Mouse (Mus musculus): ENCODE measurements around the gene Dnase1l1. TPM values are rescaled to one million over a fixed set of nuclear protein-coding genes. Genes with fewer than 3 reads are reported as not detected.

Dnase1l1 gene
- polyA plus RNA-seq, 1 experiment from 2014 or later: 11.6 TPM

GRCm38 (mm10) chrX:74293431-74293830 is 11.3 kb upstream of the Dnase1l1 start:
- WGBS: 77% methylated on average over 4 of the region's 4 CpGs
- H3K27me3 ChIP-seq: no peaks in the 10 kb centered on the region

DNA sequence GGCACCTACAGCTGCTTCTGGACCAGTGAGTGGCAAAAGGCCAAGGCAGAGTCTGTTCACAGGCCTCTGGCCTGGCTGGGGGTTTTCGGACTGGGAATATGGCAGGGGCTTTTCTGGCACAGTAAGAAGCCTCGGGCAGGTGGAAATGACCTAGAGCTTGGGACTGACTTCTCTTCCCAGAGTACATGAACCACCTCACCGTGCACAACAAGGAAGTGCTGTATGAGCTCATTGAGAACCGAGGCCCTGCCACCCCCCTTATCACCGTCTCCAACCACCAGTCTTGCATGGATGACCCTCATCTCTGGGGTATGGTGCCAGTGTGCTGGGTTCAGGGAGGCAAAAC is 928 bp upstream of the Dnase1l1 start:
- Histone ChIP-seq H3K4me2 (peak overlapping the region; percentile 69), H3K9ac (replicated peaks) (peak overlapping the region; percentile 73), H3K9me3 (no peaks in the 10 kb centered on the region), H3K4me1 (replicated peaks) (peaks cover 10% of the 10 kb centered on the region; the same call in 1 of the 2 replicates), H3K36me3 (0 out of 2 replicates have a peak, but pooled peaks cover under 1% of the 10 kb centered on the region), H3K27ac (peak overlapping the region; percentile 84; the same call in 1 of the 2 replicates), H3K4me3 (replicated peaks) (peak overlapping the region; percentile 60), H3K27me3 (peaks cover 17% of the 10 kb centered on the region)
- peak; percentile 7; the same call in 1 of the 2 replicates for ATAC-seq (ENCODE audit: insufficient number of reproducible peaks, insufficient read depth, low FRiP score, low TSS enrichment, low read depth)
- WGBS: 32% methylated on average over 5 of the region's 5 CpGs

More at GRCm38 (mm10) chrX:74293431-74293830, 11.3 kb upstream of the Dnase1l1 start:
- Histone ChIP-seq H3K36me3 (peaks cover 18% of the 10 kb centered on the region), H3K9me3 (no peaks in the 10 kb centered on the region), H3K27ac (no peak overlapping the region), H3K4me3 (replicated peaks) (no peak overlapping the region), H3K9ac (replicated peaks) (no peak overlapping the region), H3K4me1 (replicated peaks) (no peaks in the 10 kb centered on the region), H3K4me2 (no peak overlapping the region)
- no peak for ATAC-seq (ENCODE audit: insufficient number of reproducible peaks, insufficient read depth, low FRiP score, low TSS enrichment, low read depth)

GRCm38 (mm10) chrX:74282395-74283091 is 406 bp upstream of the Dnase1l1 start:
- Histone ChIP-seq H3K36me3 (no peaks in the 10 kb centered on the region), H3K4me3 (replicated peaks) (peak overlapping the region; percentile 60), H3K4me2 (peak overlapping the region; percentile 69), H3K27ac (peak overlapping the region; percentile 84), H3K9me3 (no peaks in the 10 kb centered on the region), H3K9ac (replicated peaks) (peak overlapping the region; percentile 73), H3K27me3 (peaks cover 17% of the 10 kb centered on the region), H3K4me1 (replicated peaks) (peaks cover 10% of the 10 kb centered on the region; the same call in 1 of the 2 replicates)
- ATAC-seq (ENCODE audit: insufficient number of reproducible peaks, insufficient read depth, low FRiP score, low TSS enrichment, low read depth): peak; percentile 63
- 19% methylated on average over 39 of the region's 39 CpGs for WGBS

- Histone ChIP-seq H3K36me3 (no peaks in the 10 kb centered on the region), H3K27ac (peak overlapping the region; percentile 84), H3K9me3 (no peaks in the 10 kb centered on the region), H3K4me1 (replicated peaks) (peaks cover 10% of the 10 kb centered on the region; the same call in 1 of the 2 replicates), H3K9ac (replicated peaks) (peak overlapping the region; percentile 55), H3K27me3 (peaks cover 17% of the 10 kb centered on the region), H3K4me2 (peak overlapping the region; percentile 69), H3K4me3 (replicated peaks) (peak overlapping the region; percentile 60)
- no peak for ATAC-seq (ENCODE audit: insufficient number of reproducible peaks, insufficient read depth, low FRiP score, low TSS enrichment, low read depth)
- 24% methylated on average over 14 of the region's 14 CpGs for WGBS
Observed at GRCm38 (mm10) chrX:74281041-74281731, 951 bp downstream of the Dnase1l1 start.

DNA sequence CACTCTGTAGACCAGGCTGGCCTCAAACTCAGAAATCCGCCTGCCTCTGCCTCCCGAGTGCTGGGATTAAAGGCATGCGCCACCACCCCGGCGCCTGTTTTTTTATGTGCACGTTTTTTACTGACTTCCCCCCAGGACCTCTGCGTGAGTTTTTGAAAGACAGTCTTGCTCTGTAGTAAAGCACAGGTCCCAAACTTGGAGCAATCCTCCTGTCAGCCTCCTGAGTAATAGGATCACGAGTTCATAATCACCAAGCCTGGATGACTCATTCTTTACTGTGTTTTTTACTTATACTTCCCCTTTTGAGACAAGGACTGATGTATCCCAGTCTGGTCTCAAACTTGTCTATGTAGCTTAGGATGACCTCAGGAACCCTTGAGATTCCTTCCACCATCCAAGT is 4.2 kb downstream of the Dnase1l1 start:
- H3K4me3 ChIP-seq (replicated peaks): no peak overlapping the region
- H3K4me1 ChIP-seq (replicated peaks): 0 out of 2 replicates have a peak, but pooled peaks cover 3% of the 10 kb centered on the region
- no peak for ATAC-seq (ENCODE audit: insufficient number of reproducible peaks, insufficient read depth, low FRiP score, low TSS enrichment, low read depth)
- H3K27ac ChIP-seq: no peak overlapping the region
- H3K36me3 ChIP-seq: peaks cover 4% of the 10 kb centered on the region; the same call in 1 of the 2 replicates
- peaks cover 16% of the 10 kb centered on the region for H3K27me3 ChIP-seq
- no peaks in the 10 kb centered on the region for H3K9me3 ChIP-seq
- WGBS: 72% methylated on average over 8 of the region's 8 CpGs
- no peak overlapping the region for H3K9ac ChIP-seq (replicated peaks)
- H3K4me2 ChIP-seq: no peak overlapping the region

DNA sequence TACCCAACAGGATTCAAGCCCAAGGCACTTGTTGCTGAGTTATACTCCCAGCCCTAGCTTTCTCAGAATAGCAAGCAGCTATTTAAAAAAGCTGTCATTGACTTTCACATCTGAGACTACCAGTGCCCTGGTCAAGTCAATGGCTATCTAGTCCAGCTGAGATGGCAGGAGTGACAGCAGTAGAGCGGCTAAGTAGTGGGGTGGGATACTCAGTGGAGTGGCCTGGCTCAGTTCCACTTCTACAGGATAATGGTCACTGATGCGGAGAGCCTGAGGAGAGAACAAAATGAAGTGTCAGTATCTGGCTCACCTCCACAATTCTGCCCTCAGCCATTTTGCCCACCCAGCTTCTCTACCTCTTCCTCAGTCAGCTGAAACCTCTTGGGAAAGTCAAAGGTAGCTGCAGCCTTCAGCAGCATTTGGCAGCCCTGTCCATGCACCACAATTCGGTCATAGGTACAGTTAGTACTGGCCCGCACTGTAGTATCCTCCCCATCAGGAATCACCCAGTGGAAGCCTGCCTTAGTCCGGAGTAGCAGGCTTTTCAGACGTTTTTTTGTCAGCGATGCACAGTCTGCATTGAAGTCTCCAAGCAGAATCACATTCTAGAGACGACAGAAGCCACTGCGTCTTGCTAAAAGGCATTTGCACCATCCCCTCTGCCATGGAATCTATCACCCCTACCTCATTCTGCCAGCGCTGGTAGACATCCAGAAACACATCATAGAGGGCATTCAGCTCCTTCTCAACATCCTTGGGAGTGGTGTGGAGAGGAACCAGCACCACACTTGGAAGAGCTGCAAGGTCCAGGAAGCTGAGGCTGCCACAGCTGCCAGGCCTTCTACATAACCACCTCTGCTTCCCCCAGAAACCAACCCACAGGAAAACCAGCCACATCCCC is 8.5 kb downstream of the Dnase1l1 start:
- Histone ChIP-seq H3K4me3 (replicated peaks) (no peak overlapping the region), H3K27ac (peak overlapping the region; percentile 53; the same call in 1 of the 2 replicates), H3K27me3 (no peaks in the 10 kb centered on the region), H3K4me2 (no peak overlapping the region), H3K4me1 (replicated peaks) (0 out of 2 replicates have a peak, but pooled peaks cover 3% of the 10 kb centered on the region), H3K9ac (replicated peaks) (no peak overlapping the region), H3K36me3 (peaks cover 11% of the 10 kb centered on the region), H3K9me3 (no peaks in the 10 kb centered on the region)
- no peak for ATAC-seq (ENCODE audit: insufficient number of reproducible peaks, insufficient read depth, low FRiP score, low TSS enrichment, low read depth)
- WGBS: 29% methylated on average over 10 of the region's 10 CpGs

GRCm38 (mm10) chrX:74270902-74271551 is 11.1 kb downstream of the Dnase1l1 start:
- no peak for ATAC-seq (ENCODE audit: insufficient number of reproducible peaks, insufficient read depth, low FRiP score, low TSS enrichment, low read depth)
- Histone ChIP-seq H3K4me2 (peak overlapping the region; percentile 59), H3K9me3 (no peaks in the 10 kb centered on the region), H3K36me3 (peaks cover 11% of the 10 kb centered on the region), H3K27ac (peak overlapping the region; percentile 69), H3K27me3 (no peaks in the 10 kb centered on the region), H3K9ac (replicated peaks) (peak overlapping the region; percentile 79), H3K4me1 (replicated peaks) (0 out of 2 replicates have a peak, but pooled peaks cover 3% of the 10 kb centered on the region), H3K4me3 (replicated peaks) (peak overlapping the region; percentile 56)
- WGBS: 16% methylated on average over 27 of the region's 27 CpGs

DNA sequence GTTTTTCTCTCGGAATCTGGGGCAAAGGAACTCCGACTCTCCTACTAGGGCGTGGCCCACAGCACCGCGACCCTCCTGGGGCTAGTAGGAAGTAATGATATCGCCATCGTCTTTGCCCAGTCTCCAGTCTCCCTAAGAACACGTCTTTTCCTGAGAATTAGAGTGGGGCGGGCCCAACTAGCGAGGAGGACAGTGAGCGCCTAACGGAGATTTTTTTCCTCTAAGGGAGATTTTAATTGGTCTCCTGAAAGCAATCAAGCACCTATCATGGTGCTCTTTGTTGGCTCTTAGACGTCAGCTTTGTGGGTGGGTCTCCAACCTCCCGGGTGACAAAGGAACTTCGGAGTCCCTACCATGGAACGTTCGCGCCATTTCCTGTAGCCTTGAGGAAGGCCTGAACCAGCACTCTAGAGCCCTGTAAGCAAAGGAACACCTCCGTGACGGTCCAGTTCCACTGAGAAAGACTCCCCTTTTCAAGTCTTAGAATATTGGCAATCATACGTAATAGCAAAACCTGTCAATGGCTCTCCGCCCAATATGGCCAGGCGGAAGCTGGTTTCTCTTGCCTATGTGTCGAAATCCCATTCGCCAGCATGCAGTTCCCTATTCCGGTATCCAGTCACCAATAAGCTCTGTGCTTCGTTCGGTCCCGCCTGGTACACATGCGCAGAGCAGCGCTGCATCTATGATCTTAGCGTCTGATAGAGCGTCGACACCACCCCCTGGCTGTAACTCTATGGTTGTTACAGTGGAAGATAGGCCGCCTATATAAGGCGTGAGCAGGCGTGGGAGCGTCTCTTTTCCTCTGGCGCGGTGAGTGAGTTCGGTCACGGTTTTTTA is 11.9 kb downstream of the Dnase1l1 start, which contains the start of gene Rpl10:
Gene Rpl10 (plus strand): TSS at position 751 of the 840 bp plus-strand sequence.
- Histone ChIP-seq H3K4me1 (replicated peaks) (0 out of 2 replicates have a peak, but pooled peaks cover 3% of the 10 kb centered on the region), H3K9ac (replicated peaks) (peak within 1 kb of the TSS; percentile 79), H3K9me3 (no peaks in the 10 kb centered on the region), H3K4me3 (replicated peaks) (peak within 1 kb of the TSS; percentile 56), H3K36me3 (peaks cover 11% of the 10 kb centered on the region), H3K27me3 (no peaks in the 10 kb centered on the region), H3K27ac (peak within 1 kb of the TSS; percentile 95), H3K4me2 (peak within 1 kb of the TSS; percentile 59)
- WGBS: 13% methylated on average over 42 of the region's 42 CpGs
- peak; percentile 93 for ATAC-seq (ENCODE audit: insufficient number of reproducible peaks, insufficient read depth, low FRiP score, low TSS enrichment, low read depth)

GRCm38 (mm10) chrX:74269736-74270061 is 12.4 kb downstream of the Dnase1l1 start:
- peak overlapping the region; percentile 56 for H3K4me3 ChIP-seq (replicated peaks)
- H3K27ac ChIP-seq: peak overlapping the region; percentile 95
- WGBS: 23% methylated on average over 3 of the region's 3 CpGs
- H3K36me3 ChIP-seq: peaks cover 11% of the 10 kb centered on the region
- no peaks in the 10 kb centered on the region for H3K27me3 ChIP-seq
- H3K9ac ChIP-seq (replicated peaks): peak overlapping the region; percentile 42; the same call in 1 of the 2 replicates
- 0 out of 2 replicates have a peak, but pooled peaks cover 3% of the 10 kb centered on the region for H3K4me1 ChIP-seq (replicated peaks)
- peak overlapping the region; percentile 52 for H3K4me2 ChIP-seq
- no peak; the same call in 1 of the 2 replicates for ATAC-seq (ENCODE audit: insufficient number of reproducible peaks, insufficient read depth, low FRiP score, low TSS enrichment, low read depth)
- H3K9me3 ChIP-seq: no peaks in the 10 kb centered on the region

All from limb, embryonic 12.5 days (tissue).